Mouse (Mus musculus): ENCODE results near the gene Egfl8.

Gene Egfl8

GRCm38 (mm10) chr17:34615871-34616270 lies at the start of gene Egfl8:
Gene Egfl8, minus strand, starts transcription at chr17:34615971.
- DNase-seq, result no peak

- no peak for DNase-seq
These were observed 48.7 kb upstream of the Egfl8 start for GRCm38 (mm10) chr17:34664472-34664871.

GRCm38 (mm10) chr17:34663558-34663957 lies 47.8 kb upstream of the Egfl8 start:
- DNase-seq, result no peak

GRCm38 (mm10) chr17:34662978-34663377 lies 47.2 kb upstream of the Egfl8 start:
- no peak for DNase-seq

GRCm38 (mm10) chr17:34662468-34662867 lies 46.7 kb upstream of the Egfl8 start:
- no peak for DNase-seq

GRCm38 (mm10) chr17:34661121-34661591 lies 45.4 kb upstream of the Egfl8 start:
- peak; percentile 81 for DNase-seq

- DNase-seq, result no peak
These were observed 44.6 kb upstream of the Egfl8 start for GRCm38 (mm10) chr17:34660259-34660820.

GRCm38 (mm10) chr17:34659897-34660214 lies 44.1 kb upstream of the Egfl8 start:
- no peak for DNase-seq

- DNase-seq, result peak; percentile 55
These were observed 43.6 kb upstream of the Egfl8 start for GRCm38 (mm10) chr17:34659181-34659896.

GRCm38 (mm10) chr17:34658591-34658990 lies 42.8 kb upstream of the Egfl8 start:
- no peak for DNase-seq

GRCm38 (mm10) chr17:34658145-34658544 lies 42.4 kb upstream of the Egfl8 start:
- no peak for DNase-seq

GRCm38 (mm10) chr17:34657271-34657670 lies 41.5 kb upstream of the Egfl8 start:
- no peak for DNase-seq

- no peak for DNase-seq
These were observed 40.9 kb upstream of the Egfl8 start for GRCm38 (mm10) chr17:34656666-34657065.

- peak; percentile 92 for DNase-seq
These were observed 39.8 kb upstream of the Egfl8 start for GRCm38 (mm10) chr17:34655581-34655991.

- peak; percentile 74 for DNase-seq
These were observed 39.4 kb upstream of the Egfl8 start for GRCm38 (mm10) chr17:34655160-34655559.

GRCm38 (mm10) chr17:34654392-34654791 lies 38.6 kb upstream of the Egfl8 start:
- peak; percentile 47 for DNase-seq

- peak; percentile 76 for DNase-seq
These were observed 38.0 kb upstream of the Egfl8 start for GRCm38 (mm10) chr17:34653746-34654285.

- DNase-seq, result no peak
These were observed 37.2 kb upstream of the Egfl8 start for GRCm38 (mm10) chr17:34652985-34653384.

- DNase-seq, result no peak
These were observed 36.8 kb upstream of the Egfl8 start for GRCm38 (mm10) chr17:34652546-34652945.

GRCm38 (mm10) chr17:34651507-34652221 lies 35.9 kb upstream of the Egfl8 start:
- peak; percentile 76 for DNase-seq

GRCm38 (mm10) chr17:34650781-34651180 lies 35.0 kb upstream of the Egfl8 start:
- no peak for DNase-seq

- DNase-seq, result no peak
These were observed 33.5 kb upstream of the Egfl8 start for GRCm38 (mm10) chr17:34649106-34649864.
